Mouse (Mus musculus): ENCODE results near the gene Bag2. TPM values are rescaled to one million over a fixed set of nuclear protein-coding genes. Genes with fewer than 3 reads are reported as not detected.

Gene Bag2
- total and polyA plus RNA-seq, 3 experiments = 74.2 to 88.8 TPM; not detected in 1

- no peak for TF ChIP-seq RCOR1 (IDR thresholded peaks at IDR 0.05; ENCODE audit: low read depth, low read length)
- no peak for TF ChIP-seq TBP (IDR thresholded peaks at IDR 0.05; ENCODE audit: low read depth, low read length)
- no peak for TF ChIP-seq ZMIZ1 (IDR thresholded peaks at IDR 0.05; ENCODE audit: low read depth, low read length)
- no peak for TF ChIP-seq POLR2A (IDR thresholded peaks at IDR 0.05; ENCODE audit: control insufficient read depth in 1 of 2, insufficient read depth in 1 of 2, low read depth in 1 of 2, low read length in 2 of 2, poor library complexity in 1 of 2)
- no peak; the same call in 1 of the 2 replicates for TF ChIP-seq HCFC1 (IDR thresholded peaks at IDR 0.05; ENCODE audit: low read depth, low read length)
- no peak for TF ChIP-seq ZKSCAN1 (IDR thresholded peaks at IDR 0.05; ENCODE audit: low read depth, low read length)
- TF ChIP-seq USF1 (IDR thresholded peaks at IDR 0.05; ENCODE audit: low read depth, low read length) = no peak
- peak; percentile 61 for TF ChIP-seq MAX (IDR thresholded peaks at IDR 0.05; ENCODE audit: low read length)
- no peak for TF ChIP-seq GABPA (IDR thresholded peaks at IDR 0.05; ENCODE audit: low read depth, low read length)
- no peak for TF ChIP-seq MAZ (IDR thresholded peaks at IDR 0.05; ENCODE audit: low read depth, low read length)
- peak; percentile 61 for TF ChIP-seq TAL1 (IDR thresholded peaks at IDR 0.05; ENCODE audit: low read length)
- no peak for TF ChIP-seq RAD21 (IDR thresholded peaks at IDR 0.05; ENCODE audit: low read depth, low read length)
- TF ChIP-seq MYB (IDR thresholded peaks at IDR 0.05; ENCODE audit: low read depth, low read length) = no peak
- no peak for TF ChIP-seq UBTF (IDR thresholded peaks at IDR 0.05; ENCODE audit: borderline replicate concordance, insufficient read depth, low read depth, low read length)
Observed at GRCm38 (mm10) chr1:33754965-33755735, 2.4 kb downstream of the Bag2 start (continued).

- Histone ChIP-seq H3K9ac (ENCODE audit: control insufficient read depth, low read depth, low read length, poor library complexity, severe bottlenecking) (no peak overlapping the region), H3K4me1 (ENCODE audit: control insufficient read depth in 1 of 2, insufficient read depth in 2 of 2, low read length in 2 of 2) (peaks cover 7 to 19% of the 10 kb centered on the region in 2 experiments), H3K9me3 (replicated peaks; ENCODE audit: insufficient read depth, low read length) (no peaks in the 10 kb centered on the region), H3K79me2 (ENCODE audit: control insufficient read depth, insufficient read depth, low read length, poor library complexity) (peaks cover 57% of the 10 kb centered on the region), H3K36me3 (ENCODE audit: control insufficient read depth in 1 of 2, insufficient read depth in 2 of 2, low read length in 2 of 2) (peaks cover 4 to 24% of the 10 kb centered on the region in 2 experiments), H3K4me3 (ENCODE audit: control insufficient read depth in 1 of 2, insufficient read depth in 1 of 2, low read depth in 2 of 2, low read length in 2 of 2) (no peak overlapping the region), H3K27me3 (ENCODE audit: control insufficient read depth in 1 of 2, insufficient read depth in 2 of 2, low read length in 2 of 2) (no peaks in the 10 kb centered on the region), H3K27ac (ENCODE audit: control insufficient read depth, low read depth, low read length) (no peak overlapping the region)
- TF ChIP-seq KAT2A (conservative IDR thresholded peaks at IDR 0.05; ENCODE audit: low read depth, low read length) = no peak
- no peak for TF ChIP-seq HCFC1 (IDR thresholded peaks at IDR 0.05; ENCODE audit: low read depth, low read length)
- no peak for TF ChIP-seq MEF2A (IDR thresholded peaks at IDR 0.05; ENCODE audit: extremely low read depth, insufficient replicate concordance, low read depth, low read length, poor library complexity, severe bottlenecking)
- no peak for DNase-seq (ENCODE audit: low read depth, low spot score)
Observed at GRCm38 (mm10) chr1:33754089-33754488, 3.5 kb downstream of the Bag2 start.

GRCm38 (mm10) chr1:33751283-33751682 is 6.3 kb downstream of the Bag2 start:
- no peaks in the 10 kb centered on the region for H3K9me3 ChIP-seq (replicated peaks; ENCODE audit: insufficient read depth, low read length)
- peaks cover 5 to 13% of the 10 kb centered on the region in 2 experiments; a peak in 2 of 4 replicates for H3K4me1 ChIP-seq (ENCODE audit: control insufficient read depth in 1 of 2, insufficient read depth in 2 of 2, low read length in 2 of 2)
- no peak for DNase-seq (ENCODE audit: low read depth, low spot score)
- H3K27me3 ChIP-seq (ENCODE audit: control insufficient read depth in 1 of 2, insufficient read depth in 2 of 2, low read length in 2 of 2) = no peaks in the 10 kb centered on the region
- no peak overlapping the region for H3K27ac ChIP-seq (ENCODE audit: control insufficient read depth, low read depth, low read length)
- no peak overlapping the region for H3K9ac ChIP-seq (ENCODE audit: control insufficient read depth, low read depth, low read length, poor library complexity, severe bottlenecking)
- TF ChIP-seq CTCF (IDR thresholded peaks at IDR 0.05 in 2 of 3, conservative IDR thresholded peaks at IDR 0.05 in 1 of 3; ENCODE audit: control insufficient read depth in 1 of 3, insufficient read depth in 1 of 3, low read depth in 2 of 3, low read length in 3 of 3, poor library complexity in 1 of 3, severe bottlenecking in 1 of 3) = no peak
- TF ChIP-seq TAL1 (IDR thresholded peaks at IDR 0.05; ENCODE audit: low read length) = no peak
- TF ChIP-seq BHLHE40 (IDR thresholded peaks at IDR 0.05; ENCODE audit: borderline replicate concordance, low read depth, low read length) = no peak
- no peak for TF ChIP-seq USF2 (IDR thresholded peaks at IDR 0.05; ENCODE audit: borderline replicate concordance in 1 of 2, insufficient read depth in 1 of 2, low read depth in 1 of 2, low read length in 2 of 2)
- no peak for TF ChIP-seq ETS1 (IDR thresholded peaks at IDR 0.05; ENCODE audit: low read depth, low read length)
- TF ChIP-seq RCOR1 (IDR thresholded peaks at IDR 0.05; ENCODE audit: low read depth, low read length) = no peak
- TF ChIP-seq ZC3H11A (IDR thresholded peaks at IDR 0.05; ENCODE audit: low read depth, low read length) = no peak
- no peak for TF ChIP-seq MYC (IDR thresholded peaks at IDR 0.05; ENCODE audit: low read depth, low read length)
- no peak for TF ChIP-seq GATA1 (IDR thresholded peaks at IDR 0.05; ENCODE audit: low read depth, low read length)
- TF ChIP-seq POLR2AphosphoS5 (IDR thresholded peaks at IDR 0.05; ENCODE audit: borderline replicate concordance, low read depth, low read length) = no peak
- TF ChIP-seq MAFK (IDR thresholded peaks at IDR 0.05; ENCODE audit: borderline replicate concordance, low read depth, low read length) = no peak
- TF ChIP-seq KAT2A (conservative IDR thresholded peaks at IDR 0.05; ENCODE audit: low read depth, low read length) = no peak
- no peak for TF ChIP-seq GABPA (IDR thresholded peaks at IDR 0.05; ENCODE audit: low read depth, low read length)
- TF ChIP-seq CHD2 (IDR thresholded peaks at IDR 0.05; ENCODE audit: low read length) = no peak
- TF ChIP-seq MXI1 (IDR thresholded peaks at IDR 0.05; ENCODE audit: low read depth, low read length) = no peak
- no peak for TF ChIP-seq HCFC1 (IDR thresholded peaks at IDR 0.05; ENCODE audit: low read depth, low read length)
- no peak for TF ChIP-seq USF1 (IDR thresholded peaks at IDR 0.05; ENCODE audit: low read depth, low read length)
- peaks cover 40% of the 10 kb centered on the region for H3K79me2 ChIP-seq (ENCODE audit: control insufficient read depth, insufficient read depth, low read length, poor library complexity)
- H3K36me3 ChIP-seq (ENCODE audit: control insufficient read depth in 1 of 2, insufficient read depth in 2 of 2, low read length in 2 of 2) = peaks cover 11 to 15% of the 10 kb centered on the region in 2 experiments
- H3K4me3 ChIP-seq (ENCODE audit: control insufficient read depth in 1 of 2, insufficient read depth in 1 of 2, low read depth in 2 of 2, low read length in 2 of 2) = no peak overlapping the region

All from MEL (cell line).